Mouse (Mus musculus) stomach, embryonic 14.5 days (tissue): ENCODE data around the gene Acvr1b. TPM values are rescaled to one million over a fixed set of nuclear protein-coding genes. Genes with fewer than 3 reads are reported as not detected.

Experiments
- ATAC-seq: fragments of 200-750 bp; cut with Nextera tagmentation; 2 replicates; pipeline ENCODE4 v1.8.0; 2017; ENCODE audit warnings: low read depth, moderate TSS enrichment; ENCODE audit not compliant: insufficient number of reproducible peaks, insufficient read depth, low FRiP score
- H3K27ac ChIP-seq: fragments of 300-500 bp; sonication (generic); 2 replicates; pipeline ENCODE4 v1.5.1; 2014; ENCODE audit warnings: mild to moderate bottlenecking, low read length, moderate library complexity, mixed read lengths
- H3K27me3 ChIP-seq: fragments of 300-500 bp; sonication (generic); 2 replicates; pipeline ENCODE4 v1.6.1; 2014; ENCODE audit warnings: low read length, control low read depth, mixed read lengths; ENCODE audit not compliant: control insufficient read depth, insufficient read depth
- H3K36me3 ChIP-seq: fragments of 300-500 bp; sonication (generic); 2 replicates; pipeline ENCODE4 v1.6.1; 2014; ENCODE audit warnings: mild to moderate bottlenecking, control low read depth, low read length, moderate library complexity, mixed read lengths; ENCODE audit not compliant: control insufficient read depth, insufficient read depth
- H3K4me1 ChIP-seq: fragments of 300-500 bp; sonication (generic); 2 replicates; pipeline ENCODE4 v1.6.1; 2014; ENCODE audit warnings: low read length, control low read depth, mixed read lengths; ENCODE audit not compliant: control insufficient read depth, insufficient read depth
- H3K4me2 ChIP-seq: fragments of 300-500 bp; sonication (generic); replicated peaks from 2 replicates; pipeline ENCODE4 v1.6.1; 2014; ENCODE audit warnings: low read depth, low read length, control low read depth
- H3K4me3 ChIP-seq: fragments of 300-500 bp; sonication (generic); 2 replicates; pipeline ENCODE4 v1.5.1; 2014; ENCODE audit warnings: low read depth, low read length, control low read depth
- H3K9ac ChIP-seq: fragments of 300-500 bp; sonication (generic); replicated peaks from 2 replicates; pipeline ENCODE4 v1.6.1; 2014; ENCODE audit warnings: low read depth, mild to moderate bottlenecking, control low read depth, low read length, moderate library complexity, mixed read lengths
- H3K9me3 ChIP-seq: fragments of 300-500 bp; sonication (generic); 2 replicates; pipeline ENCODE4 v1.6.1; 2016; ENCODE audit warnings: low read depth, low read length, control low read depth; ENCODE audit not compliant: control insufficient read depth
- WGBS: fragments of 180-500 bp; shearing (Covaris S2); extraction: QIAGEN DNeasy Blood & Tissue Kit; methylation state at CpG from one replicate; pipeline ENCODE4 v1.1.7; 2014; 5-methylcytosine and 5-hydroxymethylcytosine counted together
- polyA plus RNA-seq: library from polyadenylated mRNA; unstranded; fragments of >200 nt; fragmentation: Nextera tagmentation; extraction: Ambion mirVana; gene quantifications from 2 replicates; pipeline ENCODE4 v1.2.1, GENCODE M21; 2014

Gene Acvr1b
- polyA plus RNA-seq, 1 experiment from 2014 or later, result 11.5 TPM

GRCm38 (mm10) chr15:101221298-101222104 is 47.6 kb downstream of the Acvr1b start:
- Histone ChIP-seq H3K4me1 (peaks cover 40% of the 10 kb centered on the region), H3K9ac (peak overlapping the region; percentile 1; the same call in 1 of the 2 replicates), H3K4me3 (peak overlapping the region; percentile 22), H3K27me3 (no peaks in the 10 kb centered on the region), H3K27ac (peak overlapping the region; percentile 66; the same call in 1 of the 2 replicates), H3K9me3 (no peaks in the 10 kb centered on the region), H3K4me2 (peak overlapping the region; percentile 35), H3K36me3 (no peaks in the 10 kb centered on the region)
- peak; percentile 64 for ATAC-seq
- 2% methylated on average over 14 of the region's 14 CpGs for WGBS

- no peak for ATAC-seq
- H3K4me1 ChIP-seq, result peaks cover 52% of the 10 kb centered on the region
- no peak overlapping the region for H3K27ac ChIP-seq
- 0 out of 2 replicates have a peak overlapping the region, but pooled peaks have one; percentile 65 for H3K4me2 ChIP-seq
- H3K4me3 ChIP-seq, result no peak overlapping the region
- no peaks in the 10 kb centered on the region for H3K9me3 ChIP-seq
- H3K36me3 ChIP-seq, result no peaks in the 10 kb centered on the region
- H3K27me3 ChIP-seq, result no peaks in the 10 kb centered on the region
- no peak overlapping the region for H3K9ac ChIP-seq
- WGBS, result 47% methylated on average over 13 of the region's 13 CpGs
Measured at GRCm38 (mm10) chr15:101222897-101223482, 49.1 kb downstream of the Acvr1b start.

DNA sequence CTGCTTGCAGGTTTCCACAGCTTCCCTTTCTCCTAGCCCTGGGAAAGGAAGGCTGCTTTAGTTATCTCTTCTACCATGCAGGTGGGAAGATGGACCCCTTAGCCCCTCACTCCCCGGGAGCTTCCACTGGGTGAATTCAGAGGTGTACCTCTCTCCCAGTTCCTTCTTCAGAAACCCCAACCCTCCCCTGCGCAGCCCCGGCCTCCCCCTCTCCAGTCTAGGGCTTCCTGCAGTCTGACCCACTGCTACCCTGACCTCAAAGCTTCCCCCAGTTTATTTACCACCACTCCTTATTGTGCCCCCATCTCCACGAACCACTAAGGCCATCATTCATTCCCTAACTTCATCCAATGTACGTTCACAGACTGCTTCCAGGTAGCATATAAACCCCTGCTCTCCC is 49.7 kb downstream of the Acvr1b start:
- peaks cover 58% of the 10 kb centered on the region for H3K4me1 ChIP-seq
- H3K36me3 ChIP-seq, result no peaks in the 10 kb centered on the region
- H3K27ac ChIP-seq, result no peak overlapping the region
- WGBS, result 7% methylated on average over 5 of the region's 5 CpGs
- H3K9ac ChIP-seq, result peak overlapping the region; percentile 82
- no peak for ATAC-seq
- peak overlapping the region; percentile 65 for H3K4me2 ChIP-seq
- no peaks in the 10 kb centered on the region for H3K9me3 ChIP-seq
- H3K27me3 ChIP-seq, result no peaks in the 10 kb centered on the region
- H3K4me3 ChIP-seq, result peak overlapping the region; percentile 90

GRCm38 (mm10) chr15:101224006-101224906 is 50.4 kb downstream of the Acvr1b start, which contains the start of gene Grasp:
Gene Grasp (plus strand): TSS chr15:101224188.
- Histone ChIP-seq H3K9me3 (no peaks in the 10 kb centered on the region), H3K4me1 (peaks cover 63% of the 10 kb centered on the region), H3K36me3 (peaks cover under 1% of the 10 kb centered on the region; the same call in 1 of the 2 replicates), H3K27me3 (no peaks in the 10 kb centered on the region), H3K9ac (peak within 1 kb of the TSS; percentile 82), H3K4me2 (peak within 1 kb of the TSS; percentile 65), H3K27ac (peak within 1 kb of the TSS; percentile 84), H3K4me3 (peak within 1 kb of the TSS; percentile 90)
- WGBS, result under 1% methylated on average over 73 of the region's 77 CpGs
- peak; percentile 86 for ATAC-seq

GRCm38 (mm10) chr15:101224977-101225376 is 51.1 kb downstream of the Acvr1b start:
- Histone ChIP-seq H3K4me2 (peak overlapping the region; percentile 65), H3K9ac (peak overlapping the region; percentile 82), H3K9me3 (no peaks in the 10 kb centered on the region), H3K27me3 (no peaks in the 10 kb centered on the region), H3K4me1 (peaks cover 63% of the 10 kb centered on the region), H3K36me3 (peaks cover 6% of the 10 kb centered on the region; the same call in 1 of the 2 replicates), H3K27ac (peak overlapping the region; percentile 84), H3K4me3 (peak overlapping the region; percentile 90)
- ATAC-seq, result no peak
- WGBS, result 3% methylated on average over 14 of the region's 14 CpGs

DNA sequence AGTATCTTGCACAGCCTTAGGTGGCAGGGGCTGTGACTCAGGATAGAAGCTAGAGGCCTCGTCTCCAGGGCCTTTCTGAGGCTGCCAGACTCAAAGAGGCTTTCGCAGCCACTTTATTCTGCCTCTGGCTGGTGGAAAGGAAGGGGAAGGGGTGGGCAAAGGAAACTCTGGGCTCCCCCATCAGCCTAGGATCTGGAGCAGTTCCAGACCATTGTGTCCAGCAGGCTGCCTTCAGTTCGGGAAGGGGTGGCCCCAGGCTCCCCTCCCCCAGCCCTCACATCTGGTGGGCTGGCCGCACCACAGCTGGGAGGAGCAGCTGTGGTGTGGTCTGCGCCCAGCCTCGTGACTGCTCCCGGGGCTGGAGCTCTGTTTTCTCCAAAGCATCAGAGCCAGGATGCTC is 54.1 kb downstream of the Acvr1b start:
- Histone ChIP-seq H3K4me2 (peak overlapping the region; percentile 21; the same call in 1 of the 2 replicates), H3K27me3 (no peaks in the 10 kb centered on the region), H3K4me3 (no peak overlapping the region), H3K9me3 (no peaks in the 10 kb centered on the region), H3K27ac (peak overlapping the region; percentile 83), H3K36me3 (peaks cover 21% of the 10 kb centered on the region), H3K4me1 (peaks cover 43% of the 10 kb centered on the region), H3K9ac (no peak overlapping the region)
- ATAC-seq, result peak; percentile 36; the same call in 1 of the 2 replicates
- 16% methylated on average over 7 of the region's 7 CpGs for WGBS

DNA sequence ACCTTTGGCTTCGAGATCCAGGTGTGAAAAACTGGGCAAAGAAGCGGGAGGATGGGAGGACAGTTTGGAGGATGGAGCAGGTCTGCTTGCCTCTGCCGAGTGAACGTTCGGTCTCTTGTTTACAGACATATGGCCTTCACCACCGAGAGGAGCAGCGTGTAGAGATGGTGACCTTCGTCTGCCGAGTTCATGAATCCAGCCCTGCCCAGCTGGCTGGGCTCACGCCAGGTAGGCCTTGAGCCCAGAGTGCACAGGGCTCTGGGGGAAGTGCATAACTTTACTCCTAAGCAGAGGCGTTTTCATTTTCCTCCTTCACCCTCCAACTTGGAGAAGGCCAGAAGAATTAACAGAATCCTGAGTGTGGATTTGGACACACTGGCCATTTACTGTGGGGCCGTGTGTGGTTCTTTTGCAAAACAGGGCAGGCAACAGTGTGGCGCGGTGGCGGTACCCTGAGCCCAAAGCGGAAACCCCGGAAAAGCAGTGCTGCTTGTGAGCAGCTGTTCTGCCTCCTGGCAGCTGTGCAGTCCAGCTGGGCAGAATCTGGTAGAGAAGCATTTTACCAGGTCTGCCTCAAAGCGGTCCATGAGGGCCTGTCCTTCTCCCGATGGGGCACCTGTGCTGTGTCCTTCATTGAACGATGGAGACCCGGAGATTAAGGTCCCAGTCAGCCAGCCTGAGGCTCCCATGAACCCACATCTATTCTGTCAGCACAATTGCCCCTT is 55.2 kb downstream of the Acvr1b start:
- 77% methylated on average over 21 of the region's 21 CpGs for WGBS
- no peak overlapping the region for H3K4me3 ChIP-seq
- peak overlapping the region; percentile 21; the same call in 1 of the 2 replicates for H3K4me2 ChIP-seq
- peaks cover 21% of the 10 kb centered on the region for H3K36me3 ChIP-seq
- H3K4me1 ChIP-seq, result peaks cover 42% of the 10 kb centered on the region
- H3K27ac ChIP-seq, result peak overlapping the region; percentile 83; the same call in 1 of the 2 replicates
- H3K27me3 ChIP-seq, result no peaks in the 10 kb centered on the region
- no peak overlapping the region for H3K9ac ChIP-seq
- ATAC-seq, result no peak
- no peaks in the 10 kb centered on the region for H3K9me3 ChIP-seq
